Mouse (Mus musculus): ENCODE results near the gene Trib2. TPM values are rescaled to one million over a fixed set of nuclear protein-coding genes. Genes with fewer than 3 reads are reported as not detected.

Trib2 gene
- total and polyA plus RNA-seq, 2 experiments, result 0.81 to 2.2 TPM

GRCm38 (mm10) chr12:15749646-15750195 is 67.0 kb downstream of the Trib2 start:
- Histone ChIP-seq H3K4me3 (ENCODE audit: insufficient read depth, low read depth, low read length) (no peak overlapping the region), H3K79me2 (ENCODE audit: control insufficient read depth, insufficient read depth, low read length) (no peaks in the 10 kb centered on the region), H3K4me1 (ENCODE audit: control insufficient read depth, insufficient read depth, low read length) (no peaks in the 10 kb centered on the region), H3K27me3 (ENCODE audit: control insufficient read depth, insufficient read depth, low read length) (no peaks in the 10 kb centered on the region), H3K9ac (ENCODE audit: low read depth, low read length) (no peak overlapping the region), H3K36me3 (ENCODE audit: control insufficient read depth, insufficient read depth, low read length) (no peaks in the 10 kb centered on the region), H3K27ac (replicated peaks; ENCODE audit: insufficient read depth, low read depth, low read length) (no peak overlapping the region)
- TF ChIP-seq POLR2A (IDR thresholded peaks at IDR 0.05; ENCODE audit: extremely low read depth, insufficient read depth, low read length), result no peak
- no peak for TF ChIP-seq CTCF (IDR thresholded peaks at IDR 0.05; ENCODE audit: low read depth, low read length)
- 54% methylated on average over 4 of the region's 4 CpGs for WGBS
- peak; percentile 19 for DNase-seq (ENCODE audit: extremely low read depth, low read depth, low spot score)

GRCm38 (mm10) chr12:15745752-15746151 is 71.0 kb downstream of the Trib2 start:
- H3K4me1 ChIP-seq (ENCODE audit: control insufficient read depth, insufficient read depth, low read length), result no peaks in the 10 kb centered on the region
- WGBS, result 73% methylated on average over 10 of the region's 10 CpGs
- H3K27me3 ChIP-seq (ENCODE audit: control insufficient read depth, insufficient read depth, low read length), result no peaks in the 10 kb centered on the region
- no peaks in the 10 kb centered on the region for H3K36me3 ChIP-seq (ENCODE audit: control insufficient read depth, insufficient read depth, low read length)
- no peak for DNase-seq (ENCODE audit: extremely low read depth, low read depth, low spot score)
- H3K79me2 ChIP-seq (ENCODE audit: control insufficient read depth, insufficient read depth, low read length), result no peaks in the 10 kb centered on the region
- TF ChIP-seq POLR2A (IDR thresholded peaks at IDR 0.05; ENCODE audit: extremely low read depth, insufficient read depth, low read length), result no peak
- TF ChIP-seq CTCF (IDR thresholded peaks at IDR 0.05; ENCODE audit: low read depth, low read length), result no peak
- no peak overlapping the region for H3K9ac ChIP-seq (ENCODE audit: low read depth, low read length)
- no peak overlapping the region for H3K4me3 ChIP-seq (ENCODE audit: insufficient read depth, low read depth, low read length)
- no peak overlapping the region for H3K27ac ChIP-seq (replicated peaks; ENCODE audit: insufficient read depth, low read depth, low read length)

Measured in liver, adult 2 months (tissue).